Mouse (Mus musculus): ENCODE results near the gene Sh2d6. TPM values are rescaled to one million over a fixed set of nuclear protein-coding genes. Genes with fewer than 3 reads are reported as not detected.
"Not testable (repeated sequence)": the region's sequence is repeated elsewhere in the genome, so short reads cannot be mapped to it uniquely, and the experiment has no call there.

Sh2d6 gene
- polyA plus RNA-seq, 1 experiment from 2014 or later = not detected

DNA sequence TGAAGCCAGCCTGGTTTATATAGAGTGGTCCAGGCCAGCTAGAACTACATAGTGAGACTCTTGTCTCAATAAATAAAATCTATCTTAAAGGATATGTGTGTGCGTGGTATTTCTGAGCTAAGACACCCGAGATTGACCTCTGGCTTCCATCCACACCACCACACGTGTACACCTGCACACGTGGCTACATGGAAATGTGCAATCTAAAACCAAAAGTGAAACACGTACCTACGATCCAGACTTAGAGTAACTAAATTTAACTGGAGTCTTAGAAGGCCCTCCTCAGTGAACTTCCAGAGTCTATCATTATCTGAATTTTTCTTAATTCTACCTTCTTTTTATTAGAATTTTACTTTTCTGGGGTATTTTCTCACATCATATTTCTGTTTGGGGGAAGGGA, 35.2 kb downstream of the Sh2d6 start:
- no peak overlapping the region for H3K4me3 ChIP-seq (replicated peaks; ENCODE audit: low read depth, low read length)
- no peaks in the 10 kb centered on the region for H3K36me3 ChIP-seq (ENCODE audit: insufficient read depth, low read length)
- WGBS = 89% methylated on average over 6 of the region's 6 CpGs
- no peak for DNase-seq (ENCODE audit: low spot score)
- no peak overlapping the region for H3K27ac ChIP-seq
- no peak overlapping the region for H3K9ac ChIP-seq (ENCODE audit: low read depth, low read length)
- 0 out of 2 replicates have a peak, but pooled peaks cover 4% of the 10 kb centered on the region for H3K4me1 ChIP-seq (replicated peaks; ENCODE audit: insufficient read depth, low read length)
- ATAC-seq (replicated peaks; ENCODE audit: low FRiP score, low read depth) = no peak
- H3K9me3 ChIP-seq (replicated peaks; ENCODE audit: low read length) = no peaks in the 10 kb centered on the region
- H3K4me2 ChIP-seq (ENCODE audit: low read length) = no peak overlapping the region
- no peak for TF ChIP-seq CTCF (IDR thresholded peaks at IDR 0.05; ENCODE audit: low read depth)
- H3K27me3 ChIP-seq (ENCODE audit: insufficient read depth, low read length) = no peaks in the 10 kb centered on the region

DNA sequence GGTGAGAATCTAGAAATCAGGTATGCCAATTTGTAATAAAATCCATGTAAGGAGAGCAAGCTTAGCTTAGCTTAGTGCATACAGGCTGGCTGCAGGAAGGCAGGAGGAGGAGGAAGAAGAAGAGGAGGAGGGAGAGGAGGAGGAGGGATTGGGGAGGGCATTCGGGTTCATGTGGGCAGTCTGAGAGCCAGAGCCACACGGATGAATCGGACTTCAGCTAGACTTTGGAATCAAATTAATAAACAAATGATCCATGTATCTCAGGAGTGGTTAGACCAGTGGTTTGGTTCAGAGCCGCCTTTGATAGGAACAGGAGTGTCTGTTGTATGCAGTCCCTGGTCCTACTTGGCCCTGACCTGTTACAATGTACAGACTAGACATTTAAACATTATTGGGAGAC, 36.6 kb downstream of the Sh2d6 start:
- Histone ChIP-seq H3K4me1 (replicated peaks; ENCODE audit: insufficient read depth, low read length) (0 out of 2 replicates have a peak, but pooled peaks cover 4% of the 10 kb centered on the region), H3K27ac (no peak overlapping the region), H3K36me3 (ENCODE audit: insufficient read depth, low read length) (no peaks in the 10 kb centered on the region), H3K9me3 (replicated peaks; ENCODE audit: low read length) (no peaks in the 10 kb centered on the region), H3K27me3 (ENCODE audit: insufficient read depth, low read length) (no peaks in the 10 kb centered on the region), H3K4me3 (replicated peaks; ENCODE audit: low read depth, low read length) (no peak overlapping the region), H3K4me2 (ENCODE audit: low read length) (no peak overlapping the region), H3K9ac (ENCODE audit: low read depth, low read length) (no peak overlapping the region)
- TF ChIP-seq CTCF (IDR thresholded peaks at IDR 0.05; ENCODE audit: low read depth) = no peak
- DNase-seq (ENCODE audit: low spot score) = no peak
- WGBS = 59% methylated on average over 4 of the region's 4 CpGs
- ATAC-seq (replicated peaks; ENCODE audit: low FRiP score, low read depth) = no peak

- H3K9ac ChIP-seq (ENCODE audit: low read depth, low read length) = no peak overlapping the region
- H3K4me1 ChIP-seq (replicated peaks; ENCODE audit: insufficient read depth, low read length) = no peaks in the 10 kb centered on the region
- H3K9me3 ChIP-seq (replicated peaks; ENCODE audit: low read length) = no peaks in the 10 kb centered on the region
- no peak for ATAC-seq (replicated peaks; ENCODE audit: low FRiP score, low read depth)
- no peak for TF ChIP-seq CTCF (IDR thresholded peaks at IDR 0.05; ENCODE audit: low read depth)
- no peak overlapping the region for H3K4me3 ChIP-seq (replicated peaks; ENCODE audit: low read depth, low read length)
- WGBS = 71% methylated on average over 2 of the region's 2 CpGs
- DNase-seq (ENCODE audit: low spot score) = no peak
- H3K4me2 ChIP-seq (ENCODE audit: low read length) = no peak overlapping the region
- H3K36me3 ChIP-seq (ENCODE audit: insufficient read depth, low read length) = no peaks in the 10 kb centered on the region
- no peak overlapping the region for H3K27ac ChIP-seq
- H3K27me3 ChIP-seq (ENCODE audit: insufficient read depth, low read length) = no peaks in the 10 kb centered on the region
Observed at GRCm38 (mm10) chr6:72482156-72482555, 39.4 kb downstream of the Sh2d6 start.

GRCm38 (mm10) chr6:72480422-72480702, 41.1 kb downstream of the Sh2d6 start:
- no peaks in the 10 kb centered on the region for H3K36me3 ChIP-seq (ENCODE audit: insufficient read depth, low read length)
- no peaks in the 10 kb centered on the region for H3K4me1 ChIP-seq (replicated peaks; ENCODE audit: insufficient read depth, low read length)
- TF ChIP-seq CTCF (IDR thresholded peaks at IDR 0.05; ENCODE audit: low read depth) = no peak
- WGBS = 81% methylated on average over 2 of the region's 2 CpGs
- H3K4me2 ChIP-seq (ENCODE audit: low read length) = no peak overlapping the region
- H3K9me3 ChIP-seq (replicated peaks; ENCODE audit: low read length) = no peaks in the 10 kb centered on the region
- H3K4me3 ChIP-seq (replicated peaks; ENCODE audit: low read depth, low read length) = no peak overlapping the region
- ATAC-seq (replicated peaks; ENCODE audit: low FRiP score, low read depth) (no peak), DNase-seq (ENCODE audit: low spot score) (no peak)
- no peaks in the 10 kb centered on the region for H3K27me3 ChIP-seq (ENCODE audit: insufficient read depth, low read length)
- H3K27ac ChIP-seq = no peak overlapping the region
- H3K9ac ChIP-seq (ENCODE audit: low read depth, low read length) = no peak overlapping the region

DNA sequence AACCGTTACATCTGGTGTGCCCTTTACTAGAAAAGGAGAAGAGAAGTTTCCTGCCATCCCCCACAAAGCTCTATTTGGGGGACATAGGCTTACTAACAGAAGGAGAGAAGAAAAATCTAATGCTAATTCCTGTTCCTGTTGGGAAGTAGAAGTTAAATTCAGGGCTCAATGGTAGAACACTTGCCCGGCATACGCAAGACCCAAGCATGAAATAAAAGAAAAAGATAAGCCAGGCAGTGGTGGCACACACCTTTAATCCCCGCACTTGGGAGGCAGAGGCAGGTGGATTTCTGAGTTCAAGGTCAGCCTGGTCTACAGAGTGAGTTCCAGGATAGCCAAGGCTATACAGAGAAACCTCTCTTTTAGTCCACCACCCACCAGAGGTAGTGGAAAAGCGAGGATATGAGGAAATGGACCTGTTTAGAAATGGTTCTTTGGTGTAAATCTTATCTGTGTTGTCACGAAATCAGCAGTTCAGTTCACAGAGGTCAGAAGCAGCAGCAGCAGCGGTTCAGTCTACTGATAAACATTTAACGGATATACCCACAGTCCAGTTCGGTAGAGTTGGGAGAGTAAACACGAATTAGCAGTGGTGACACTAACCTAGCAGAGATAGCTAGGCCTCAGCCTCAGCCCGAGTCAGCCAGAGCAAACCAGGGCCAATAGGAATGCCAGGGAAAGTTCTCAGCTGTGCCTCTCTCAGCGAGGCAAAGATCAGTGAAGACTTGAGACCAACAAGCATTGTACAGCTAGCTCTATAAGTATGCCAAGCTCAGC, 41.7 kb downstream of the Sh2d6 start:
- ATAC-seq (replicated peaks; ENCODE audit: low FRiP score, low read depth) = no peak

GRCm38 (mm10) chr6:72478691-72479090, 42.8 kb downstream of the Sh2d6 start:
- not testable (repeated sequence) for H3K4me2 ChIP-seq (ENCODE audit: low read length); H3K9me3 ChIP-seq (replicated peaks; ENCODE audit: low read length)
- 89% methylated on average over 3 of the region's 3 CpGs for WGBS

More for the DNA sequence above, 41.7 kb downstream of the Sh2d6 start:
- Histone ChIP-seq H3K4me1 (replicated peaks; ENCODE audit: insufficient read depth, low read length) (no peaks in the 10 kb centered on the region), H3K9me3 (replicated peaks; ENCODE audit: low read length) (no peaks in the 10 kb centered on the region), H3K4me3 (replicated peaks; ENCODE audit: low read depth, low read length) (no peak overlapping the region), H3K9ac (ENCODE audit: low read depth, low read length) (no peak overlapping the region), H3K36me3 (ENCODE audit: insufficient read depth, low read length) (no peaks in the 10 kb centered on the region), H3K27ac (no peak overlapping the region), H3K27me3 (ENCODE audit: insufficient read depth, low read length) (no peaks in the 10 kb centered on the region), H3K4me2 (ENCODE audit: low read length) (no peak overlapping the region)
- 85% methylated on average over 12 of the region's 12 CpGs for WGBS
- DNase-seq (ENCODE audit: low spot score) = no peak
- no peak for TF ChIP-seq CTCF (IDR thresholded peaks at IDR 0.05; ENCODE audit: low read depth)

GRCm38 (mm10) chr6:72477621-72478020, 43.9 kb downstream of the Sh2d6 start:
- Histone ChIP-seq H3K36me3 (ENCODE audit: insufficient read depth, low read length) (no peaks in the 10 kb centered on the region), H3K9ac (ENCODE audit: low read depth, low read length) (no peak overlapping the region), H3K4me3 (replicated peaks; ENCODE audit: low read depth, low read length) (no peak overlapping the region), H3K4me1 (replicated peaks; ENCODE audit: insufficient read depth, low read length) (0 out of 2 replicates have a peak, but pooled peaks cover 6% of the 10 kb centered on the region), H3K27ac (no peak overlapping the region), H3K27me3 (ENCODE audit: insufficient read depth, low read length) (no peaks in the 10 kb centered on the region), H3K9me3 (replicated peaks; ENCODE audit: low read length) (no peaks in the 10 kb centered on the region), H3K4me2 (ENCODE audit: low read length) (no peak overlapping the region)
- DNase-seq (ENCODE audit: low spot score) (no peak), ATAC-seq (replicated peaks; ENCODE audit: low FRiP score, low read depth) (no peak)
- WGBS = 81% methylated on average over 3 of the region's 3 CpGs
- no peak for TF ChIP-seq CTCF (IDR thresholded peaks at IDR 0.05; ENCODE audit: low read depth)

More at GRCm38 (mm10) chr6:72478691-72479090, 42.8 kb downstream of the Sh2d6 start:
- H3K36me3 ChIP-seq (ENCODE audit: insufficient read depth, low read length); H3K27me3 ChIP-seq (ENCODE audit: insufficient read depth, low read length); H3K4me3 ChIP-seq (replicated peaks; ENCODE audit: low read depth, low read length); DNase-seq (ENCODE audit: low spot score); H3K9ac ChIP-seq (ENCODE audit: low read depth, low read length); H3K4me1 ChIP-seq (replicated peaks; ENCODE audit: insufficient read depth, low read length); ATAC-seq (replicated peaks; ENCODE audit: low FRiP score, low read depth); H3K27ac ChIP-seq: not testable (repeated sequence)

All from kidney, postnatal 0 days (tissue).